Mouse (Mus musculus): ENCODE results near the gene Ptpn21. TPM values are rescaled to one million over a fixed set of nuclear protein-coding genes. Genes with fewer than 3 reads are reported as not detected.

The Ptpn21 gene
- total RNA-seq, 2 experiments from 2014 or later, result 29.6 to 31.6 TPM

DNA sequence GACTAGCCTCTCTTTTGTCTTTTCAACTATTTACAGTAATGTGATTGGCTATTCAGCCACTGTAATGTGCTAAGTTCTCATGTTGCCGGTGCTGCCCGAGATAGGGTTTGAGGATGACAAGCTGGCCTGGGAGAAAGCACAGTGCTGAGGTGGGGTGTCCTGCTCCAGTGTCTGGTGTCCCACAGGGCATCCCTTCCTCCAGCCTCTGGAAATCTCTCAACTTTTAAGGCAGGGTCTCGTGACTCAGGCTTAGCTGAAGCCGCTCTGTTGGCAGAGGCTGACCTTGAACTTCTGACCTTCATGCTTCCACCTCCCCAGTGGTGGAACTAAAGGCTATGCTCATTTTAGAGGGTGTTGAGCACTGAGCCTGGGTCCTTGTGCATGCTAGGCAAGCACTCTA is 66.8 kb downstream of the Ptpn21 start:
- intact Hi-C loops (cut with DNase I), result loop anchor here (5.0 kb wide), 1 partner anchor 77 kb away; the partner anchor contains the start of gene Zc3h14
- no peak for DNase-seq (ENCODE audit: low spot score)

DNA sequence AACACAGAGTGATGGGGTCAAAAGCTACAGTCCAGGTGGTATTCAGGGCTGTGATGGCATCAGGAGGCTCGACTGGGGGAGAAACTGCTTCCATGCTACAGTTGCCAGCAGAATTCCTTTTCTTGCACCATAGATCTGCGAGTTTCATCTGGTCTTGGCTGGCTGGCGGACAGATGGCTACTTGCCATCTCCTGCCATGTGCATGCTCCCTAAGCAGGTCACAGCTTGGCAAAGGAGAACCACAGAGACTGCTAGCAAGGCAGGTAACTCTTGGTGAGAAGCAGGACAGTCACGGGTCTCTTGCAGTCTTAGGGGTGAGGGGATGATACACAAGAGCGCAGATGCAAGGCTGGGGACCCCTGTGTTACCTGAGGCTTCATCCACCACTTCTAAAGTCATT is 67.3 kb downstream of the Ptpn21 start:
- DNase-seq (ENCODE audit: low spot score), result no peak
- intact Hi-C loops (cut with DNase I), result loop anchor here (5.0 kb wide), 1 partner anchor 77 kb away; the partner anchor contains the start of gene Zc3h14

DNA sequence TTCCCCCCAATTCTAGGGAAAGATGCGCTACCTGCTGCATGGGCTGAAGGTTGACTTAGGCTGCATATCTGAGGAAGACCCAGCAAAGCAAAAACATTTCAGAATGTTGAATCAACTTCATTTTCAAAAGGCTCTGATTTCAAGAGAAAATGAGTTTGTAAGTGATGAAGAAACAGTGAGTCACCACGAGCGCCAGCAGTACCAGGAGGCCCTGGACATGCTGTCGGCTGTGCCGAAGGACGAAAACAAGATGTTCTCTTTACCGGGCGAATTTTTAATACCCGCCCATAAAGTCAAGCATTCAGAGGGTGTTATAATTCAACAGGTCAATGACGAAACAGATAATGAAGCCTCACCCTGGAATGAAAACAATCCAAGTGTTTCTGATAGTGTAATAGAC is 68.1 kb downstream of the Ptpn21 start:
- intact Hi-C loops (cut with DNase I), result no loop called here
- no peak for DNase-seq (ENCODE audit: low spot score)

DNA sequence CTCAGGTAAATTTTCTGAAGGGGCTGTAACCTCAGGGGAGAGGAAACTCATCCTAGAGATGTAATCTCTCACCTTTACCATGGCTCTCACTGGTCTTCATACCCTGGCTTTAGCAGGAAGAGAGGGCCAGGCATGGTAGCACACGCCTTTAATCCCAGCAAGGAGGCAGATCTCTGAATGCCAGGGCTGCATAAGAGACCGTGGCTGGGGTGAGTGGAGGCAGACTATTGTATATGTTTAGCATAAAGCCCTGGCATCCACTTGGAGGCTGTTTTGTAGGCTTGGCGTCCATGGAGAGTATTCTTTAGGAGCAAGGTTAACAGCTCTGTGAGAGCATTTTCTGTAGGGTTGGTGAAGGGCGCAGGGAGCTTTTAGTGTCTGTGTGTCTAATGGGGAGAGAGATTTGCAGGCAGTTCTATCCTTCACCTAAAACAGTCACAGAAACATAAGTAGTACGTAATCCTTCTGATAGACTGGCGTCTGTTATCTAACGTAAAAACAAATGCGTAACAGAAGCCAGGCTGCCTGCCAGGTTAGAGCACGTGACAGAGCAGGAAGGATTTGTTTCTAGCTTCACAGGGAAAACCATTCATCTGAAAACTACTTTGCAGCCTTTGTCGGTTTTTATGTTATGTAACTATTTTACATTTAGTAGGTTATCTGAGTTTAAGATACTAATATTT is 68.9 kb downstream of the Ptpn21 start:
- peak; percentile 38 for DNase-seq (ENCODE audit: low spot score)
- intact Hi-C loops (cut with DNase I), result no loop called here

DNA sequence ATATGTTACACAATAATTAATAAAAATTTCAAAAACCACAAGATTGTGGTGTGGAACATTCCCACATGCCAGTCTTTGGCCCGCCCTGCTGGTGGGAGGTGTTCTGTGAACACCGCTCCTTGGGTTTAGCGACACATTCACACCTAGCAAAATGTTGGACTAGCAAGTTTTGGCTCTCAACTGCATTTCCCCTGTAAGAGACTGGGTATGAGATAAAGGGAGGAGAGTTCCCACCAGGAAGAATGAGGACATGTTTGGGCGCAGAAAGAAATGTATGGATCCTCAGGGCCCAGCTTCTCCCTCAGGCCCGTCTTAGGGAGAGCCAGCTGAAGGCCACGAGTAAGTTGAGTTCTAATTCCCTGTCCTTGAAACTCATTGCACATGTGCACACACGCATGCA is 74.6 kb downstream of the Ptpn21 start:
- intact Hi-C loops (cut with DNase I), result no loop called here
- no peak for DNase-seq (ENCODE audit: low spot score)

DNA sequence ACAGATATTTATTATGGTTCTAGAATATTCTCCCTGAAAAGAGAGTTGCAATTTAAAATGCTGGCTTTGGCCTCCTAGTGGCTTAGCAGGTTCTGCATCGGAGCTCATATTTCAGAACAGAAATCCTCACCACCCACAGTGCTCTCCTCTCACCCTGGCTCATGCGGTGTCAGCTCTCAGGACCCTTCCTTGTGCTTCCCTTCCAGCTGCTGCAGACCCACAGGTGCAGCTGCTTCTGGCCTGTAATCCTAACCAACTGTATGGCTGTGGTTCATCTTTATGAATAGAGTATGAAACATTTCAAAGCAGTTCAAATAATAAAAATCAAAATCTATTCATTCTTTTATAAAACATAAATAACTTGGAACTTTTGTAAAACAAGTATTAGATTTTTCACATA is 80.3 kb downstream of the Ptpn21 start:
- intact Hi-C loops (cut with DNase I), result no loop called here

DNA sequence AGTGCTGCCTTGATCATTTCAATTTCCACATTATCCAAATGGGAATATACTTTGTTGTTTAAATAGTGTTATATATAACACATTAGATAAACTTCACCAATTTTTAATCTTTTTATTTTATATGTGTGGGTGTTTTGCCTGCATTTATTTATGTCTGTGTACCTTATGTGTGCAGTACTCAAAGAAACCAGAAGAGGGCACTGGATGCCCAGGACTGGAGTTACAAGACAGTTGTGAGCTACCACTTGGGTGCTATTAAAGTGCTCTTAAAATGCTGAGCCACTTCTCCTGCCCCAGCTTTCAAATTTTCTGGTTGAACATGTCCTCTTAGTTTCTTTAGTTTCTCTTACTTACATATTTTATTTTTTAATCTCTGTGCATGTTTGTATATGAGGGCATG is 92.4 kb downstream of the Ptpn21 start:
- intact Hi-C loops (cut with DNase I), result no loop called here
- DNase-seq (ENCODE audit: low spot score), result no peak

More for the DNA sequence above, 80.3 kb downstream of the Ptpn21 start:
- DNase-seq (ENCODE audit: low spot score), result no peak

DNA sequence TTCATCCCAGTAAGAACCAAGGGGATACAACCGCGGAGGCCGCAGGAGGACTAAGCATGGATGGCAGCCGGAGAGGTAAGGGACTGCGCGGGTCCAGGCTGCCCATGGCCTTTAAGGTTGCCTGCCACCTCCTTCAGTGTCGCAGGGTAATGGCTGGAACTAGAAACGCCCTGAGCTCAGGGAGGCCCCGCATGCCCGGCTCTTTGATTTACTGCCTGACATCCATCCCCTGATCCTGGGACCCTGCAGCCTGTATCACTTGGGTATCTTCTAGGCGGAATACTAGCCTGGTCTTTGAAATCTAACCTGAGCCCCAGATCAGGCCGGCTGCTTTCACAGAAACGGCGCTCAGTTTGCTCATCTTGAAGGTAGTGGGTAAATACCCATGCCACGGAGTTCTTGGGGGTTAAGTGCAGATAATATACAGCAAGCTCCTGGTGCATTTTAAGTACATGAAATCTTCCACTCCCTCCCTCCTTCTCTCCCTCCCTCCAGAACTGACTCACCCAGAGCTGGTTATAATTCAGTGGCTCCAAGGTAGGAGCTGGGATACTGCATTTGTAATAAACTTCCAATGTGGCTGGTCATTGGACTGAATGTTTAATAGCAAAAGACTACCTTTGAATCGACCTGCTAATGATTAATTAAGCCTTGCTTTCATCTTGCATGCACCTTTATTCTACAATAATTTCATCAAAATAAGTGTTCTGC is 108.8 kb downstream of the Ptpn21 start:
- no peak for DNase-seq (ENCODE audit: low spot score)
- intact Hi-C loops (cut with DNase I), result loop anchor here (10.0 kb wide), 1 partner anchor 354 kb away; no protein-coding TSS in a partner anchor

DNA sequence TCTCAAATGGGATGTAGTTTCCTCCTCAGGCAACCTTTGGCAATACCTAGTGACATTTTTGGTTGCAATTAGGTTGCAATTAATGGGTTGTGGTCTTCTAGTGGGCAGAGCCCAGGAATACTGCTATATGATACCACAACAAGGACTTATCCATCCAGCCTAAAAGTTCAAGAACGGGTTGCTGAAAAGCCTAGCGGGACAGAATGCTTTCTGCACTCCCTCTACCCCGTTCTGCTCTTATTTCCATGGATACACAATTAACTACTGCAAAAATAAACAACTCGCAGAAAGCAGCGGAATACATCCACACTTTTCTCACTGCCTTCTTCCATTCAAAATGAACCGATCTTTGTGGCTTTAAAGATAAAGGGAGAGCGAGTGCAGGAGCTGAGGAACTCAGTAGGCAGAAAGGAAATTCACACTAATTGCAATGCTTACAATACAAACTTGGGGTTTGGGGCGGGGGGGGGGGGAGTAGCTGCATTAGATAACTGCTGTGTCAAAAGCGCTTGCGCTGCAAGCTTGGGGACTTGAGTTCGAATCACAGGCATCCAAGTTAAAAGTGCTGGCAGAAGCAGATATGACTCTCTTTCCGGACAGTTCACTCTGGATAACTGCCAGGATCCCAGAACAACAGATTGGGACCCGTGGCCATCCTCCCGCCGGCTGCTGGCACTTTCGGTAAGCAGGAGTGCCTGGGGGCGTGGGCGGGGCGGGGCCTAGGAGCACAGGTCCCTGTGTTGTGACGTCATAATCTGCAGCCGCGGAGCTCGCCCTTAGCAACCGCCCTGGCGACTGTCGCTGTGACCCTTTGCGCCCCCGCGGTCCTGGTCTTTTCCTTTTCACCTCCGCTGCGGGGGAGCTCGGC is 109.6 kb downstream of the Ptpn21 start, which contains the start of gene Spata7:
Spata7 (plus strand) TSS at position 766 of the 868 bp plus-strand sequence.
- intact Hi-C loops (cut with DNase I), result loop anchor here (10.0 kb wide), 1 partner anchor 353 kb away; no protein-coding TSS in a partner anchor
- DNase-seq (ENCODE audit: low spot score), result peak; percentile 61

Other genes starting within 250 kb of the Ptpn21 start
- gene Kcnk10, start 159.1 kb downstream of the Ptpn21 start, total RNA-seq (2021), result not detected
- gene Spata7, start 109.2 kb downstream of the Ptpn21 start, total RNA-seq (2021), result 1 to 10 TPM; 5.3 to 6.9 TPM
- 10 to 100 TPM; 61.4 to 62.6 TPM for gene Zc3h14, start 9.6 kb upstream of the Ptpn21 start, total RNA-seq (2021)
- 1 to 10 TPM; 3.2 to 3.3 TPM for gene Eml5, start 164.1 kb upstream of the Ptpn21 start, total RNA-seq (2021)
- 1 to 10 TPM; 3.9 to 5.2 TPM for gene Ttc8, start 183.2 kb upstream of the Ptpn21 start, total RNA-seq (2021)

Measured in heart, postnatal 25 days (tissue).